Mouse (Mus musculus) lung, postnatal 36 days (tissue): ENCODE data around the gene Kidins220.

ENCODE experiments used
- DNase-seq: peaks from one replicate; pipeline ENCODE4 v3.0.0; 2022; ENCODE audit warnings: mixed read lengths

Kidins220 gene

GRCm38 (mm10) chr12:24963393-24964022, 11.2 kb upstream of the Kidins220 start:
- DNase-seq: no peak

- no peak for DNase-seq
Measured at GRCm38 (mm10) chr12:24965406-24965805, 9.3 kb upstream of the Kidins220 start.

- no peak for DNase-seq
Measured at GRCm38 (mm10) chr12:24966046-24966445, 8.7 kb upstream of the Kidins220 start.

GRCm38 (mm10) chr12:24971490-24972200, 3.1 kb upstream of the Kidins220 start:
- DNase-seq: no peak

GRCm38 (mm10) chr12:24972371-24973350, 2.1 kb upstream of the Kidins220 start:
- no peak for DNase-seq

GRCm38 (mm10) chr12:24973586-24973985, 1.1 kb upstream of the Kidins220 start:
- no peak for DNase-seq

GRCm38 (mm10) chr12:24975115-24975733, 499 bp downstream of the Kidins220 start:
- DNase-seq: peak; percentile 81

- no peak for DNase-seq
Measured at GRCm38 (mm10) chr12:24985226-24985625, 10.5 kb downstream of the Kidins220 start.

- no peak for DNase-seq
Measured at GRCm38 (mm10) chr12:24995350-24995749, 20.6 kb downstream of the Kidins220 start.

GRCm38 (mm10) chr12:25005350-25005749, 30.6 kb downstream of the Kidins220 start:
- no peak for DNase-seq

- DNase-seq: no peak
Measured at GRCm38 (mm10) chr12:25009957-25010356, 35.2 kb downstream of the Kidins220 start.

GRCm38 (mm10) chr12:25010416-25010815, 35.7 kb downstream of the Kidins220 start:
- DNase-seq: no peak

GRCm38 (mm10) chr12:25011733-25012367, 37.1 kb downstream of the Kidins220 start:
- DNase-seq: no peak

- peak; percentile 38 for DNase-seq
Measured at GRCm38 (mm10) chr12:25012555-25013540, 38.1 kb downstream of the Kidins220 start.

GRCm38 (mm10) chr12:25014307-25014927, 39.7 kb downstream of the Kidins220 start:
- DNase-seq: no peak

- DNase-seq: no peak
Measured at GRCm38 (mm10) chr12:25014938-25015337, 40.2 kb downstream of the Kidins220 start.

GRCm38 (mm10) chr12:25016995-25017394, 42.3 kb downstream of the Kidins220 start:
- DNase-seq: no peak

GRCm38 (mm10) chr12:25021057-25021456, 46.3 kb downstream of the Kidins220 start:
- no peak for DNase-seq

GRCm38 (mm10) chr12:25024862-25025545, 50.3 kb downstream of the Kidins220 start:
- DNase-seq: peak; percentile 24

GRCm38 (mm10) chr12:25026308-25026707, 51.6 kb downstream of the Kidins220 start:
- no peak for DNase-seq
